Mouse (Mus musculus): ENCODE measurements around the gene Gm14851. TPM values are rescaled to one million over a fixed set of nuclear protein-coding genes. Genes with fewer than 3 reads are reported as not detected.
"Not testable (repeated sequence)": the region's sequence is repeated elsewhere in the genome, so short reads cannot be mapped to it uniquely, and the experiment has no call there.

The Gm14851 gene
- not detected in 2 replicates for polyA plus RNA-seq (2015; fragmentation: Nextera tagmentation; extraction: Ambion mirVana)

GRCm38 (mm10) chr8:21095950-21096349 is at the start of gene Gm14851:
TSS of gene Gm14851 (minus strand) at chr8:21096050.
- 40% methylated on average over 1 of the region's 2 CpGs for WGBS
- ATAC-seq: not testable (repeated sequence)

DNA sequence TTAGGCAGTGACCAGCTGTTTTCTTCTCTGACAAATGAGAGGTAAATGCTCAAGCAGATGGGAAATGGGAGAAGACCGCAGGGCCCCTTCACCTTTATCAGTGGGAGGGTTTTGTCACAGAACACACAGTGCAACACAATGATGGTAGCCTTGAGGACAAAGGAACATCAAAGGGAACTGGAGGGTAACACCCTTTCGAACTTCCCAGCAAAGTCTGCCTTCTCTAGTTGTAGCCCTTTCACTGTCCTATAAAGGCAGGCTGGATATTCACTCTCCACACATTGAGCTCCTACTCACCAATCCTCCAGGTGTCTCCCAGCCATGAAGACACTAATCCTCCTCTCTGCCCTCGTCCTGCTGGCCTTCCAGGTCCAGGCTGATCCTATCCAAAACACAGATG is 38.5 kb upstream of the Gm14851 start, which contains the start of gene Defa30:
TSS of gene Defa30 (plus strand) at position 301 of the 400 bp plus-strand sequence.
- H3K4me3 ChIP-seq (ENCODE audit: low read depth, low read length); H3K9ac ChIP-seq (replicated peaks; ENCODE audit: low read depth); ATAC-seq; H3K4me1 ChIP-seq (ENCODE audit: insufficient read depth, low read depth, low read length); H3K27me3 ChIP-seq (replicated peaks; ENCODE audit: insufficient read depth, low read length); H3K27ac ChIP-seq (ENCODE audit: low read length); DNase-seq (ENCODE audit: low spot score); H3K9me3 ChIP-seq (ENCODE audit: low read length); H3K36me3 ChIP-seq (ENCODE audit: insufficient read depth, low read length); H3K4me2 ChIP-seq (replicated peaks; ENCODE audit: low read depth, low read length): not testable (repeated sequence)
- 45% methylated on average over 3 of the region's 3 CpGs for WGBS

More at GRCm38 (mm10) chr8:21095950-21096349, at the start of gene Gm14851:
- H3K4me1 ChIP-seq (ENCODE audit: insufficient read depth, low read depth, low read length); H3K9me3 ChIP-seq (ENCODE audit: low read length); DNase-seq (ENCODE audit: low spot score); H3K36me3 ChIP-seq (ENCODE audit: insufficient read depth, low read length); H3K4me2 ChIP-seq (replicated peaks; ENCODE audit: low read depth, low read length); H3K4me3 ChIP-seq (ENCODE audit: low read depth, low read length); H3K27me3 ChIP-seq (replicated peaks; ENCODE audit: insufficient read depth, low read length); H3K27ac ChIP-seq (ENCODE audit: low read length); H3K9ac ChIP-seq (replicated peaks; ENCODE audit: low read depth): not testable (repeated sequence)

- Histone ChIP-seq H3K4me1 (ENCODE audit: insufficient read depth, low read depth, low read length) (no peaks in the 10 kb centered on the region), H3K4me2 (replicated peaks; ENCODE audit: low read depth, low read length) (no peak overlapping the region), H3K36me3 (ENCODE audit: insufficient read depth, low read length) (no peaks in the 10 kb centered on the region), H3K27me3 (replicated peaks; ENCODE audit: insufficient read depth, low read length) (no peaks in the 10 kb centered on the region), H3K9ac (replicated peaks; ENCODE audit: low read depth) (no peak overlapping the region), H3K27ac (ENCODE audit: low read length) (no peak overlapping the region), H3K9me3 (ENCODE audit: low read length) (no peaks in the 10 kb centered on the region), H3K4me3 (ENCODE audit: low read depth, low read length) (no peak overlapping the region)
- no peak for DNase-seq (ENCODE audit: low spot score)
- TF ChIP-seq CTCF (IDR thresholded peaks at IDR 0.05) (peak; percentile 23; the same call in 1 of the 2 replicates), EP300 (IDR thresholded peaks at IDR 0.05) (no peak)
- WGBS: 38% methylated on average over 4 of the region's 4 CpGs
- ATAC-seq: no peak
Measured at GRCm38 (mm10) chr8:21093106-21093505, 2.7 kb downstream of the Gm14851 start.

DNA sequence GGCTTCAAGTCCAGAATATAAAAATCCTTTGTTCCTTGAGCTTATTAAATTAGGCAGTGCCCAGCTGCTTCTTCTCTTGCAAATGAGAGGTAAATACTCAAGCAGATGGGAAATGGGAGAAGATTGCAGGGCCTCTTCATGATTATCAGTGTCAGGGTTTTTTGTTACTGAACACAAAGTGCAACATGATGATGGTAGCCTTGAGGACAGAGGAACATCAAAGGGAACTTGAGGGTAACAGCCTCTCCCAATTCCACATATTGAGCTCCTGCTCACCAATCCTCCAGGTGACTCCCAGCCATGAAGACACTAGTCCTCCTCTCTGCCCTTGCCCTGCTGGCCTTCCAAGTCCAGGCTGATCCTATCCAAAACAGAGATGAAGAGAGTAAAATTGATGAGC is 11.7 kb downstream of the Gm14851 start, which contains the start of gene Defa25:
TSS of gene Defa25 (plus strand) at position 301 of the 400 bp plus-strand sequence.
- H3K9me3 ChIP-seq (ENCODE audit: low read length); H3K27ac ChIP-seq (ENCODE audit: low read length); H3K9ac ChIP-seq (replicated peaks; ENCODE audit: low read depth); H3K4me3 ChIP-seq (ENCODE audit: low read depth, low read length); H3K36me3 ChIP-seq (ENCODE audit: insufficient read depth, low read length); H3K4me1 ChIP-seq (ENCODE audit: insufficient read depth, low read depth, low read length); ATAC-seq; H3K27me3 ChIP-seq (replicated peaks; ENCODE audit: insufficient read depth, low read length); H3K4me2 ChIP-seq (replicated peaks; ENCODE audit: low read depth, low read length); DNase-seq (ENCODE audit: low spot score): not testable (repeated sequence)

GRCm38 (mm10) chr8:21064738-21065137 is 31.1 kb downstream of the Gm14851 start, which contains the start of gene Defa35:
TSS of gene Defa35 (plus strand) at chr8:21065038.
- H3K27ac ChIP-seq (ENCODE audit: low read length); H3K9ac ChIP-seq (replicated peaks; ENCODE audit: low read depth); H3K27me3 ChIP-seq (replicated peaks; ENCODE audit: insufficient read depth, low read length); H3K4me1 ChIP-seq (ENCODE audit: insufficient read depth, low read depth, low read length); H3K4me3 ChIP-seq (ENCODE audit: low read depth, low read length); H3K4me2 ChIP-seq (replicated peaks; ENCODE audit: low read depth, low read length); DNase-seq (ENCODE audit: low spot score); H3K9me3 ChIP-seq (ENCODE audit: low read length); H3K36me3 ChIP-seq (ENCODE audit: insufficient read depth, low read length); ATAC-seq: not testable (repeated sequence)
- WGBS: 82% methylated on average over 1 of the region's 1 CpGs

DNA sequence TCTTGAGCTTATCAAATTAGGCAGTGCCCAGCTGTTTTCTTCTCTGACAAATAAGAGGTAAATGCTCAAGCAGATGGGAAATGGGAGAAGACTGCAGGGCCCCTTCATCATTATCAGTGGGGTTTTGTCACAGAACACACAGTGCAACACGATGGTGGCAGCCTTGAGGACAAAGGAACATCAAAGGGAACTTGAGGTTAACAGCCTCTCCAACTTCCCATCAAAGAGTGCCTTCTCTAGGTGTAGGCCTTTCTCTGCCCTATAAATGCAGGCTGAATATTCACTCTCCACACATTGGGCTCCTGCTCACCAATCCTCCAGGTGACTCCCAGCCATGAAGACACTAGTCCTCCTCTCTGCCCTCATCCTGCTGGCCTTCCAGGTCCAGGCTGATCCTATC is 41.1 kb downstream of the Gm14851 start, which contains the start of gene Defa23:
TSS of gene Defa23 (plus strand) at position 301 of the 400 bp plus-strand sequence.
- WGBS: no CpG with 5 or more reads among the region's 1 CpGs

More for the DNA sequence above, 41.1 kb downstream of the Gm14851 start, which contains the start of gene Defa23:
- DNase-seq (ENCODE audit: low spot score); H3K4me2 ChIP-seq (replicated peaks; ENCODE audit: low read depth, low read length); H3K36me3 ChIP-seq (ENCODE audit: insufficient read depth, low read length); H3K27ac ChIP-seq (ENCODE audit: low read length); H3K27me3 ChIP-seq (replicated peaks; ENCODE audit: insufficient read depth, low read length); ATAC-seq; H3K9me3 ChIP-seq (ENCODE audit: low read length); H3K9ac ChIP-seq (replicated peaks; ENCODE audit: low read depth); H3K4me3 ChIP-seq (ENCODE audit: low read depth, low read length); H3K4me1 ChIP-seq (ENCODE audit: insufficient read depth, low read depth, low read length): not testable (repeated sequence)

Other genes starting within 250 kb of the Gm14851 start
- not detected in 2 replicates for gene Defb33, start 203.4 kb downstream of the Gm14851 start, polyA plus RNA-seq (2015; fragmentation: Nextera tagmentation; extraction: Ambion mirVana)
- gene Gm15056, start 193.4 kb downstream of the Gm14851 start, polyA plus RNA-seq (2015; fragmentation: Nextera tagmentation; extraction: Ambion mirVana): not detected in 2 replicates
- not detected in 2 replicates for gene Gm6040, start 174.0 kb downstream of the Gm14851 start, polyA plus RNA-seq (2015; fragmentation: Nextera tagmentation; extraction: Ambion mirVana)
- not detected in 2 replicates for gene AY761185, start 151.3 kb downstream of the Gm14851 start, polyA plus RNA-seq (2015; fragmentation: Nextera tagmentation; extraction: Ambion mirVana)
- gene Defa21, start 70.5 kb downstream of the Gm14851 start, polyA plus RNA-seq (2015; fragmentation: Nextera tagmentation; extraction: Ambion mirVana): not detected in 2 replicates
- gene Defa23, start 41.0 kb downstream of the Gm14851 start, polyA plus RNA-seq (2015; fragmentation: Nextera tagmentation; extraction: Ambion mirVana): not detected in 2 replicates
- not detected in 2 replicates for gene Defa35, start 31.0 kb downstream of the Gm14851 start, polyA plus RNA-seq (2015; fragmentation: Nextera tagmentation; extraction: Ambion mirVana)
- not detected in 2 replicates for gene Defa25, start 11.6 kb downstream of the Gm14851 start, polyA plus RNA-seq (2015; fragmentation: Nextera tagmentation; extraction: Ambion mirVana)
- gene Defa30, start 38.6 kb upstream of the Gm14851 start, polyA plus RNA-seq (2015; fragmentation: Nextera tagmentation; extraction: Ambion mirVana): not detected in 2 replicates
- not detected in 2 replicates for gene Defa22, start 66.2 kb upstream of the Gm14851 start, polyA plus RNA-seq (2015; fragmentation: Nextera tagmentation; extraction: Ambion mirVana)
- gene Defa31, start 95.6 kb upstream of the Gm14851 start, polyA plus RNA-seq (2015; fragmentation: Nextera tagmentation; extraction: Ambion mirVana): not detected in 2 replicates
- not detected in 2 replicates for gene Gm15293, start 105.5 kb upstream of the Gm14851 start, polyA plus RNA-seq (2015; fragmentation: Nextera tagmentation; extraction: Ambion mirVana)
- not detected in 2 replicates for gene Gm15292, start 153.7 kb upstream of the Gm14851 start, polyA plus RNA-seq (2015; fragmentation: Nextera tagmentation; extraction: Ambion mirVana)
- not detected in 2 replicates for gene Defa27, start 219.5 kb upstream of the Gm14851 start, polyA plus RNA-seq (2015; fragmentation: Nextera tagmentation; extraction: Ambion mirVana)
- not detected in 2 replicates for gene Defa29, start 231.0 kb upstream of the Gm14851 start, polyA plus RNA-seq (2015; fragmentation: Nextera tagmentation; extraction: Ambion mirVana)

All from lung, postnatal 0 days (tissue).